Mouse (Mus musculus) frontal cortex, postnatal 25 days (tissue): ENCODE measurements at regions not wholly inside any gene's neighbourhood (a gene's known extent, or its start where the extent isn't known, plus 50 kb on each side); places are given as distances from the start of the nearest gene placed in this dataset.
A peak's percentile ranks its signal among the peaks of the same experiment; 100 is the strongest.

Source experiments
- DNase-seq, 2 experiments: peaks; one replicate each; pipeline ENCODE4 v3.0.0; 2022; ENCODE audit warnings: low spot score in 2 of 2

- no peak for DNase-seq
Observed at GRCm38 (mm10) chr9:33769811-33770210, 715.9 kb upstream of the Kirrel3 start.

- no peak for DNase-seq
Observed at GRCm38 (mm10) chr9:33774178-33774577, 711.5 kb upstream of the Kirrel3 start.

- DNase-seq: peak; percentile 3 to 7
Observed at GRCm38 (mm10) chr9:33790617-33791016, 695.1 kb upstream of the Kirrel3 start.

- no peak for DNase-seq
Observed at GRCm38 (mm10) chr9:33800250-33800649, 685.4 kb upstream of the Kirrel3 start.

- DNase-seq: no peak
Observed at GRCm38 (mm10) chr9:33800763-33801162, 684.9 kb upstream of the Kirrel3 start.

GRCm38 (mm10) chr9:33814739-33815368 is 670.8 kb upstream of the Kirrel3 start:
- DNase-seq: no peak

- DNase-seq: no peak
Observed at GRCm38 (mm10) chr9:33822574-33823394, 662.9 kb upstream of the Kirrel3 start.

- DNase-seq: no peak
Observed at GRCm38 (mm10) chr9:33826116-33826515, 659.6 kb upstream of the Kirrel3 start.

- DNase-seq: no peak
Observed at GRCm38 (mm10) chr9:33827409-33827808, 658.3 kb upstream of the Kirrel3 start.

GRCm38 (mm10) chr9:33837666-33838380 is 647.9 kb upstream of the Kirrel3 start:
- no peak for DNase-seq

- DNase-seq: no peak
Observed at GRCm38 (mm10) chr9:33849623-33850022, 636.1 kb upstream of the Kirrel3 start.

GRCm38 (mm10) chr9:33850024-33850423 is 635.7 kb upstream of the Kirrel3 start:
- DNase-seq: no peak

- DNase-seq: no peak
Observed at GRCm38 (mm10) chr9:33850993-33851392, 634.7 kb upstream of the Kirrel3 start.

GRCm38 (mm10) chr9:33856169-33856568 is 629.5 kb upstream of the Kirrel3 start:
- DNase-seq: no peak

GRCm38 (mm10) chr9:33858511-33858910 is 627.2 kb upstream of the Kirrel3 start:
- no peak for DNase-seq

GRCm38 (mm10) chr9:33868666-33869065 is 617.0 kb upstream of the Kirrel3 start:
- DNase-seq: no peak

- DNase-seq: no peak
Observed at GRCm38 (mm10) chr9:33887279-33887678, 598.4 kb upstream of the Kirrel3 start.

- DNase-seq: no peak
Observed at GRCm38 (mm10) chr9:33892001-33892400, 593.7 kb upstream of the Kirrel3 start.

GRCm38 (mm10) chr9:33901313-33902076 is 584.2 kb upstream of the Kirrel3 start:
- no peak for DNase-seq

GRCm38 (mm10) chr9:33903991-33904570 is 581.6 kb upstream of the Kirrel3 start:
- no peak for DNase-seq

- no peak for DNase-seq
Observed at GRCm38 (mm10) chr9:33914919-33915318, 570.8 kb upstream of the Kirrel3 start.
